Mouse (Mus musculus) kidney, adult 2 months (tissue): ENCODE results near the gene Asap3.

ENCODE experiments used
- CTCF ChIP-seq: fragments of 200-500 bp; conservative IDR thresholded peaks from 2 replicates; pipeline ENCODE4 v1.5.1; 2011; ENCODE audit warnings: low read depth, mild to moderate bottlenecking, control low read depth, low read length, moderate library complexity, mixed read lengths; ENCODE audit not compliant: insufficient read depth, insufficient read length
- POLR2A ChIP-seq: fragments of 200-500 bp; IDR thresholded peaks from one replicate; pipeline ENCODE4 v1.6.1; 2011; ENCODE audit warnings: low read depth, low read length, control low read depth

- TF ChIP-seq CTCF: no peak
- TF ChIP-seq POLR2A: no peak
Measured at GRCm38 (mm10) chr4:136172011-136172541, 34.1 kb upstream of the Asap3 start, which contains the start of gene E2f2.
